Mouse (Mus musculus): ENCODE results near the gene Tbc1d22a.

DNA sequence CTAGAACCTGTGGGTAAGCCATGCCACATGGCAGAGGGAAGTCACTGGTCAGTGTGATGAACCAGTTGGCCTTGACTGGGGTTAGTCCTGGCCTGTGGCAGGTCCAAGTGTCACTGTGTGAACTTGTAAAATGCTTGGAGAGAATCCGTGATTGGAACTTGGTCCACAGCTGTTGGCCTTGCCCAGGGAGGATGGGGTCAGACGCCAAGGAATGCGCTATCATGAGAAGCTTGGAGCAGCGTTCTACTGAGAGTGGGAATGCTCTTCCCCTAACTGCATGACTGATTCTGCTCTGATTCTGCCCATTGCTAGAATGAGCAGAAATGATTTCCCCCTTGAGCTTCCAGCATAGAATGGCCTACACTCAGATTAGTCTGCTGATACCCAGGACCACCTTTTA, 6.5 kb downstream of the Tbc1d22a start:
- TF ChIP-seq CTCF (IDR thresholded peaks at IDR 0.05; ENCODE audit: insufficient read depth, low read length), result no peak
- TF ChIP-seq POLR2A (IDR thresholded peaks at IDR 0.05; ENCODE audit: borderline replicate concordance, extremely low read depth, low read depth, low read length), result no peak; the same call in 1 of the 2 replicates
